10 mouse cellular contexts compared by ENCODE assay signal in the genomic region with DNA sequence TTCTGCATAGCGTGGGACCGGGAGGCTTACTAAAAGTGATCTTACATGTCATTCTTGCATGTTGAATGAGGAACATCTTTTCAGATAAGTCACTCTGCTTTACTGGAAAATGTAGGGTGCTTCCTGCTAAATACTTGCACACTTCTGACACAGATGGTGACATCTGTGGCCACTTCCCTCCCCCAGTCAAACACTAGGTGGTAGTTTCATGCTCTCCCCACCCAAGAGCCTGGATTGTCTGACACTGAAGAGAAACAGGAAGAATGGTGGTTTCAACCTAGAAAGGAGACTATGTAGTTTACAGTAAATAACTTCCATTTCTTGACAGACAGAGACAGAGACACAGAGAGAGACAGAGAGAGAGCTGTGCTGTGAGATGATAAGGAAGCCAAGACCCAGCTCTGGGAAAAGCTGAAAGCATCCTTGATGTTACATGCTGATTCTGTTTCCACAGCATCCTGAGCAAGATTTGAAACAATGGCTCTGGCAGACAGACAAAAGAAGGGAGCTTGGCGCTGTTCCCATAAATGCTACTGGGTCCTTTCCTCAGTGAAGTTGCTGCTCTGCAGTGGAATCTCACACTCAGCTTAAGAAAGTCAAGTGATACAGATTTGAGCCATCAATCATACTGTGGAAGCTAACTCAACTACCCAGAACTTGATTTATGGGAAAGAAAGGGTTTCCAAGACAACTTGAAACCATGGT.
DNase-seq lines count a peak whose midpoint lies in the region; ATAC-seq and TF ChIP-seq lines count a peak whose summit lies in the region.
"Had no signal": no experiment of that assay in that cellular context is flagged by ENCODE, and none has a peak within 500 bp of the region (broad histone marks: within the 10 kb centered on the region; RNA-seq: fewer than 3 reads in every experiment).

No protein-coding gene starts in this region.

- TF ChIP-seq CTCF in heart, postnatal 0 days (IDR thresholded peaks at IDR 0.05; ENCODE audit: low read depth): no peak
- TF ChIP-seq CTCF in intestine, postnatal 0 days (IDR thresholded peaks at IDR 0.05; ENCODE audit: low read depth): no peak

- TF ChIP-seq EP300 in heart, postnatal 0 days (IDR thresholded peaks at IDR 0.05; ENCODE audit: low read depth): peak; percentile 42; the same call in 1 of the 2 replicates

- H3K27ac ChIP-seq in hindbrain, embryonic 14.5 days: peak overlapping the region; percentile 44; the same call in 1 of the 2 replicates
- no peak overlapping the region for H3K27ac ChIP-seq in hindbrain, embryonic 12.5 days
- peak overlapping the region; percentile 51; the same call in 1 of the 2 replicates for H3K27ac ChIP-seq in heart, postnatal 0 days (ENCODE audit: low read depth)
- no peak overlapping the region for H3K27ac ChIP-seq in intestine, postnatal 0 days (ENCODE audit: low read depth, low read length)

- H3K36me3 ChIP-seq in hindbrain, embryonic 14.5 days (replicated peaks; ENCODE audit: control insufficient read depth, insufficient read depth): no peaks in the 10 kb centered on the region
- H3K36me3 ChIP-seq in hindbrain, embryonic 12.5 days: no peaks in the 10 kb centered on the region
- no peaks in the 10 kb centered on the region for H3K36me3 ChIP-seq in heart, postnatal 0 days (replicated peaks; ENCODE audit: control insufficient read depth, insufficient read depth, low read length)
- no peaks in the 10 kb centered on the region for H3K36me3 ChIP-seq in megakaryocyte, embryonic 14.5 days (replicated peaks; ENCODE audit: low read length)
- H3K36me3 ChIP-seq in intestine, postnatal 0 days (ENCODE audit: control insufficient read depth, insufficient read depth): no peaks in the 10 kb centered on the region

- no peaks in the 10 kb centered on the region for H3K27me3 ChIP-seq in hindbrain, embryonic 14.5 days (ENCODE audit: control insufficient read depth, insufficient read depth, low read length)
- no peaks in the 10 kb centered on the region for H3K27me3 ChIP-seq in hindbrain, embryonic 12.5 days
- H3K27me3 ChIP-seq in heart, postnatal 0 days (ENCODE audit: control insufficient read depth, insufficient read depth, low read length): no peaks in the 10 kb centered on the region
- no peaks in the 10 kb centered on the region for H3K27me3 ChIP-seq in megakaryocyte, embryonic 14.5 days (replicated peaks)
- H3K27me3 ChIP-seq in intestine, postnatal 0 days (replicated peaks; ENCODE audit: control insufficient read depth, insufficient read depth, low read length): no peaks in the 10 kb centered on the region

- H3K9ac ChIP-seq in hindbrain, embryonic 14.5 days: no peak overlapping the region
- no peak overlapping the region for H3K9ac ChIP-seq in hindbrain, embryonic 12.5 days
- no peak overlapping the region for H3K9ac ChIP-seq in heart, postnatal 0 days (replicated peaks; ENCODE audit: low read depth, low read length)
- H3K9ac ChIP-seq in intestine, postnatal 0 days (ENCODE audit: low read depth, low read length): no peak overlapping the region

- DNase-seq in hindbrain, embryonic 14.5 days (ENCODE audit: low spot score): peak; percentile 60
- DNase-seq in heart, postnatal 0 days (ENCODE audit: low spot score): peak; percentile 38
- DNase-seq in cerebellum, postnatal 25 days: no peak
- DNase-seq in urinary bladder, adult 18-20 months (ENCODE audit: low spot score in 2 of 2): no peak
- DNase-seq: cerebellum, adult 9-11 months; gastrocnemius, postnatal 25 days had no signal

- no peak overlapping the region for H3K4me2 ChIP-seq in hindbrain, embryonic 14.5 days (replicated peaks)
- H3K4me2 ChIP-seq in hindbrain, embryonic 12.5 days (replicated peaks): no peak overlapping the region
- H3K4me2 ChIP-seq in heart, postnatal 0 days (ENCODE audit: low read depth, low read length): no peak overlapping the region
- no peak overlapping the region for H3K4me2 ChIP-seq in intestine, postnatal 0 days (replicated peaks; ENCODE audit: low read depth)

- H3K9me3 ChIP-seq in hindbrain, embryonic 14.5 days (ENCODE audit: control insufficient read depth, low read length): no peaks in the 10 kb centered on the region
- no peaks in the 10 kb centered on the region for H3K9me3 ChIP-seq in hindbrain, embryonic 12.5 days (replicated peaks)
- no peaks in the 10 kb centered on the region for H3K9me3 ChIP-seq in heart, postnatal 0 days (replicated peaks; ENCODE audit: control insufficient read depth, low read length)
- H3K9me3 ChIP-seq in megakaryocyte, embryonic 14.5 days: no peaks in the 10 kb centered on the region
- H3K9me3 ChIP-seq in intestine, postnatal 0 days (ENCODE audit: control insufficient read depth): no peaks in the 10 kb centered on the region

- ATAC-seq in hindbrain, embryonic 14.5 days (ENCODE audit: low FRiP score): 0 out of 2 replicates have a peak, but pooled peaks have one; percentile 37
- ATAC-seq in hindbrain, embryonic 12.5 days (ENCODE audit: low FRiP score): no peak
- ATAC-seq in CD4-positive, CD25-positive, alpha-beta regulatory T cell, adult 4 months: peak; percentile 66
- no peak for ATAC-seq in heart, postnatal 0 days (ENCODE audit: insufficient read depth, low read depth)
- ATAC-seq in intestine, postnatal 0 days: no peak

- 78% methylated on average over 3 of the region's 3 CpGs for WGBS in hindbrain, embryonic 14.5 days
- WGBS in hindbrain, embryonic 12.5 days: 84% methylated on average over 3 of the region's 3 CpGs
- WGBS in heart, postnatal 0 days: 76% methylated on average over 3 of the region's 3 CpGs
- WGBS in intestine, postnatal 0 days: 82% methylated on average over 3 of the region's 3 CpGs

- H3K4me3 ChIP-seq in hindbrain, embryonic 14.5 days (replicated peaks; ENCODE audit: low read length): no peak overlapping the region
- H3K4me3 ChIP-seq in hindbrain, embryonic 12.5 days: no peak overlapping the region
- no peak overlapping the region for H3K4me3 ChIP-seq in heart, postnatal 0 days (ENCODE audit: low read depth, low read length)
- peak overlapping the region; percentile 38 for H3K4me3 ChIP-seq in megakaryocyte, embryonic 14.5 days (replicated peaks)
- H3K4me3 ChIP-seq in intestine, postnatal 0 days (ENCODE audit: low read depth, low read length): no peak overlapping the region

- peaks cover 5% of the 10 kb centered on the region; the same call in 1 of the 2 replicates for H3K4me1 ChIP-seq in hindbrain, embryonic 14.5 days (replicated peaks; ENCODE audit: control insufficient read depth, insufficient read depth, low read length)
- peaks cover 3% of the 10 kb centered on the region; the same call in 1 of the 2 replicates for H3K4me1 ChIP-seq in hindbrain, embryonic 12.5 days
- H3K4me1 ChIP-seq in heart, postnatal 0 days (ENCODE audit: control insufficient read depth, insufficient read depth): 0 out of 2 replicates have a peak, but pooled peaks cover 5% of the 10 kb centered on the region
- peaks cover 23% of the 10 kb centered on the region for H3K4me1 ChIP-seq in megakaryocyte, embryonic 14.5 days
- H3K4me1 ChIP-seq in intestine, postnatal 0 days (replicated peaks; ENCODE audit: control insufficient read depth, insufficient read depth, low read length): no peaks in the 10 kb centered on the region

Comparison
In these comparisons a context has a peak if more than half of its experiments do, and no peak if none do; other contexts are left out.
1. ATAC-seq: peak in hindbrain, embryonic 14.5 days (single experiment) and CD4-positive, CD25-positive, alpha-beta regulatory T cell, adult 4 months (single experiment); none in hindbrain, embryonic 12.5 days (single experiment), heart, postnatal 0 days (single experiment) and intestine, postnatal 0 days (single experiment).
2. H3K27ac ChIP-seq: peak in hindbrain, embryonic 14.5 days (single experiment) and heart, postnatal 0 days (single experiment); none in hindbrain, embryonic 12.5 days (single experiment) and intestine, postnatal 0 days (single experiment).
3. DNase-seq: peak in hindbrain, embryonic 14.5 days (single experiment) and heart, postnatal 0 days (single experiment); none in cerebellum, postnatal 25 days (0 of 2) and urinary bladder, adult 18-20 months (0 of 2).